Mouse (Mus musculus): ENCODE measurements around the gene Fgf5. TPM values are rescaled to one million over a fixed set of nuclear protein-coding genes. Genes with fewer than 3 reads are reported as not detected.

Fgf5 gene
- total RNA-seq, 2 experiments from 2014 or later: 3.8 to 4.8 TPM

DNA sequence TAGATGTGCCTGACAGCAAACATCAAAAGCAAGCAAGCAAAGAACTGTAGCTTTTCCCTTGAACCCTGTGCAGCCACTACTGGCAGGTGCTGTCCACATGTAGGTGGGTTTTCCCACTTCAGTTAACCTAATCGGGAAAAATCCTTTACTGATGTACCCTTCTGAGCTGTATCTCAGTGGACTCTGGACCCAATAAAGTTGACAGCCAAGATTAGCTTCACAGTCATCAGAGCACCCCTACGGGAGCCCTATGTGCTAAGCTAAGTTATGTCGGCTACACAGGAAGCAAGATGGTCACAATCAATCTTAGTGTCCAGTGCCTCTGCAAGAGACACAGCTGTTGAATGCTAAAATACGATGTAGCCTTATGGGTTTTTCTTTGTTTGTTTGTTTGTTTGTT, 46.1 kb downstream of the Fgf5 start:
- no peak for DNase-seq (ENCODE audit: low spot score in 2 of 2)

GRCm38 (mm10) chr5:98305673-98306072, 51.7 kb downstream of the Fgf5 start:
- DNase-seq (ENCODE audit: low spot score in 2 of 2): no peak

DNA sequence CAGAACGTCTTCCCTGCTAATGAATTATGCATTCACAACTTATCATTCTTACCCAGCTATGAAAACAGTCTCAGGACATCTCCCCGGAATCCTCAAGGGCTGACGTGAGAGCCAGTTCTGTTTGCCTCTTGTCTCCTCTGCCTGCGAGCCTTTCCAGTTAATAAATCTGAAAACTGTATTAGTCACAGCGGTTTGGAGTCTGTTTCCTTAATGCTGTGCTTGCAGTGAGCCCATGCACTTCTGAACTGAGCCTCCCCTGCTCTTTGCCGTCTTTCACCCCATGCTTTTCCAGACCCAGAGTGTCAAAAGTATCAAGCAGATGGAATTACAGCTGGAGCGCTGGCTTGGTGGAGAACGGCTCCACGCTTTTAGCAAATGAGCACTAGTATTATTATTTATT, 52.5 kb downstream of the Fgf5 start:
- DNase-seq (ENCODE audit: low spot score in 2 of 2): no peak

DNA sequence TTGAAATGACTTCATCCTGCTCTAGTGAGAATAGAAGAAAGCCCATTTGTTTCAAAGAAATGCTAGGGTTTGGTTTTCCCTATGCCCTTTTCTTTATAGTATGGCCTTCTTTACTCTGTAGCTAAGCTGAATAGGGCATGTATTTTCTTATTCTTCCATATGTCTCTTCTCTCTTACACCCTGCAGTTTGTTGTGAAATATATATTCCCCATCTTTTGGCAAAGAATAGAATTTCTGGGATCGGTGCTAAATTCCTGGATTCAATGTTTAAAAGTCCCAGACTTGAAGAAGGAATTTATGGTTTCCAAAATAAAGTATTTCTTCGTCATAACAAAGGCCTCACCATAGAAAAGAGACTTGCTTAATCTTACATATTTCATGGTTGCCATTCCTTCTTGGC, 72.6 kb downstream of the Fgf5 start:
- DNase-seq (ENCODE audit: low spot score in 2 of 2): no peak

Other genes with a start within 250 kb of the Fgf5 start
- gene Antxr2, start 223.1 kb upstream of the Fgf5 start, total RNA-seq (2021): 1 to 10 TPM; 1.6 to 1.7 TPM
- 10 to 100 TPM; 82.2 to 92.5 TPM for gene Prdm8, start 87.0 kb upstream of the Fgf5 start, total RNA-seq (2021)
- gene Cfap299, start 75.1 kb downstream of the Fgf5 start, total RNA-seq (2021): under 1 TPM; 0.41 to 0.89 TPM

Data from layer of hippocampus, adult 18-20 months (tissue).